Mouse (Mus musculus) ES-E14 (cell line): ENCODE results near the gene Habp2. TPM values are rescaled to one million over a fixed set of nuclear protein-coding genes. Genes with fewer than 3 reads are reported as not detected.

Source experiments
- DNase-seq: peaks from one replicate; pipeline ENCODE4 v3.0.0-alpha.2; 2013; ENCODE audit warnings: low read depth, low spot score
- H3K27ac ChIP-seq: 2 replicates; pipeline ENCODE4 v1.5.1; 2012; ENCODE audit warnings: low read depth, mild to moderate bottlenecking, low read length, moderate library complexity, mixed read lengths; ENCODE audit not compliant: poor library complexity, insufficient read depth, severe bottlenecking
- H3K36me3 ChIP-seq: 2 replicates; pipeline ENCODE4 v1.6.1; 2012; ENCODE audit warnings: mild to moderate bottlenecking, low read length, moderate library complexity, mixed read lengths; ENCODE audit not compliant: control insufficient read depth, poor library complexity, insufficient read depth, severe bottlenecking
- H3K4me1 ChIP-seq, 2 experiments: fragments of 150-350 bp in 1 of 2; sonication (generic) in 1 of 2; 2 replicates each; pipeline ENCODE4 v1.6.1; 2012; ENCODE audit warnings: low read length in 2 of 2, mild to moderate bottlenecking in 1 of 2, mixed read lengths in 1 of 2; ENCODE audit not compliant: control insufficient read depth in 2 of 2, insufficient read depth in 2 of 2, poor library complexity in 1 of 2
- H3K4me3 ChIP-seq, 2 experiments: fragments of 150-350 bp in 1 of 2; sonication (generic) in 1 of 2; 2 replicates each; pipeline ENCODE4 v1.5.1; 2012; ENCODE audit warnings: low read length in 2 of 2, low read depth in 1 of 2, mild to moderate bottlenecking in 1 of 2, mixed read lengths in 1 of 2; ENCODE audit not compliant: insufficient read depth in 1 of 2, poor library complexity in 1 of 2, severe bottlenecking in 1 of 2
- H3K9ac ChIP-seq: 2 replicates; pipeline ENCODE4 v1.6.1; 2012; ENCODE audit warnings: low read depth, mild to moderate bottlenecking, low read length, mixed read lengths; ENCODE audit not compliant: poor library complexity, insufficient read depth, severe bottlenecking
- H3K9me3 ChIP-seq: fragments of 150-350 bp; sonication (generic); 2 replicates; pipeline ENCODE4 v1.6.1; 2012; ENCODE audit warnings: low read depth, mild to moderate bottlenecking, low read length; ENCODE audit not compliant: control insufficient read depth, insufficient read depth
- CHD2 ChIP-seq: IDR thresholded peaks from 2 replicates; pipeline ENCODE4 v1.6.1; 2014; ENCODE audit warnings: mild to moderate bottlenecking, low read depth, low read length, inconsistent platforms
- HCFC1 ChIP-seq: IDR thresholded peaks from 2 replicates; pipeline ENCODE4 v1.6.1; 2012; ENCODE audit warnings: low read length, inconsistent platforms, borderline replicate concordance; ENCODE audit not compliant: insufficient read depth
- MAFK ChIP-seq: IDR thresholded peaks from 2 replicates; pipeline ENCODE4 v1.6.1; 2014; ENCODE audit warnings: mild to moderate bottlenecking, low read depth, low read length, inconsistent platforms; ENCODE audit not compliant: insufficient read depth
- ZC3H11A ChIP-seq: IDR thresholded peaks from 2 replicates; pipeline ENCODE4 v1.6.1; 2012; ENCODE audit warnings: low read depth, mild to moderate bottlenecking, inconsistent platforms, low read length, borderline replicate concordance
- ZNF384 ChIP-seq: IDR thresholded peaks from 2 replicates; pipeline ENCODE4 v1.6.1; 2012; ENCODE audit warnings: low read depth, low read length, inconsistent platforms
- in situ Hi-C, 2 experiments: fragments of 600-800 bp; cut with MboI; formaldehyde crosslinking; loops; one replicate each; pipeline ENCODE4 v1.15.1; 2025; ENCODE audit warnings: low sequenced_read_pairs in 2 of 2, inconsistent platforms in 1 of 2; ENCODE audit not compliant: unreplicated experiment in 2 of 2
- total RNA-seq: library from RNA; depleted of rRNA; stranded (reverse); fragments of 300-350 nt; gene quantifications from 2 replicates; pipeline ENCODE4 v1.2.3, GENCODE M21; 2012

Habp2 gene
- total RNA-seq, 1 experiment: 1.6 TPM

DNA sequence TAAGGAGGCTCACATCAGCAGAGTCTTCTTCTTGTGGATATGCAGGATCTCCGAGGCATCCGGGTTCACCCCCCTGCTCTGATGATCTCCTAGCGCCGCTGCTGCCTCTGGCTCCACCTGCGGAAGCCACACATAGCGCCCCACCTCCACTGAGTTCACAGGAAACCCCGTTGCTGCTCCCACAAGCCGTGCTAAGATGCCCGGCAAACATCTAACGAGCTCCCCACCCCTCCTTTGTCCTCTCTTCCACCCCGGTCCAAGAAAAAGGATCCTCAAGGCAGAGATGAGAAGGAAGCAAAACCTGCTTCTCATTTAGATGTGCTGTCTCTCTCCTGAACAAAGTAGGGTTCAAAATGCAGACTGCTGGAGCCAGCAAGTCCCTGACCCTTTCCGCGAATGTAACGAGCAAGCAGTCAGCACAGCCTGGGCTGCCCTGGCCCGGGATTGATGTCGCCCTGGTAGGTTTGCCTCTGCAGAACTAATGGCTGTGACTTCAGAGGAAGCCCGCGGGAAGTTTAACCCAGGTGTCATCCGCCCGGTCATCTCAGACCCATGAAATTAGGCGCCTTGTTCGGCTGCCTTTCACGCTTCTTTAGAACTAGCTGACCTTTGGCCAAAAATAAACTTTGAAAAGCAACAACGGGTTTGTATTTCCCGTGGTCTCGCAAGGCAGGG lies 33.4 kb downstream of the Habp2 start:
- H3K27ac ChIP-seq: no peak overlapping the region
- in situ Hi-C loops: no loop called here
- H3K9me3 ChIP-seq: no peaks in the 10 kb centered on the region
- DNase-seq: no peak
- no peak overlapping the region for H3K4me3 ChIP-seq
- no peaks in the 10 kb centered on the region for H3K36me3 ChIP-seq
- no peaks in the 10 kb centered on the region; a peak in 1 of 4 replicates for H3K4me1 ChIP-seq
- TF ChIP-seq MAFK (no peak), ZNF384 (no peak), CHD2 (no peak), HCFC1 (no peak), ZC3H11A (no peak)
- peak overlapping the region; percentile 1; the same call in 1 of the 2 replicates for H3K9ac ChIP-seq

DNA sequence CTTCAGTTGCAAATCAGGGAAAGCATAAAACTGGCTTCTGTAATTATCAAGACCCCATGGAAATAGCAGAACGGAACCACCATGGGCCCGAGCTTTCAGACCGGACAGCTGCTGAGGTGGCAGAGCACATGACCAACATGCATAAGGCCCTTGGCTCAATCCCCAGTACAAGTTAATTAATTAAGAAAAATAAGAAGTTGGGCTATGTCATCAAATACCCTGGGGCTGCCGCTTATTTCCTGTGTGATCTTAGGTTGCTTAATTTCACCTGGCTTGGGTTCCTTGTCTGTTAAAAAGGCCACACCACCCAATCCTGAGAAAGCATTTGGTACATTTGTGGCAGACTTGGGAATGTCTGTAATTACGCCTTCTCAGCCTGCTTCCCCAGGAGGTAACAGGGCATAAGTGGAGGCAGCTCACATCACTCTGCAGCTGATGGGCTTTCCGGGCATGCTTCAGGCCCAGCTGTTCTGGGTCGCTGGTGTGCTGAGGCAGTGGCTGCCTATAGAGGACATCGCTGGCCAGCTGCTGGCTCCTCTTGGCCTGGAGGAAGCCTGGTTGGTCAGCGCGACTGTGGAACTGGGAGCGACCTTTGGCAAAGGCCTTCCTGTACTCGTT lies 34.5 kb downstream of the Habp2 start:
- no peak overlapping the region for H3K27ac ChIP-seq
- no peaks in the 10 kb centered on the region; a peak in 1 of 4 replicates for H3K4me1 ChIP-seq
- H3K4me3 ChIP-seq: no peak overlapping the region
- H3K9ac ChIP-seq: no peak overlapping the region
- DNase-seq: no peak
- no peaks in the 10 kb centered on the region for H3K9me3 ChIP-seq
- TF ChIP-seq ZC3H11A (no peak), CHD2 (no peak), MAFK (no peak), ZNF384 (no peak), HCFC1 (no peak)
- in situ Hi-C loops: no loop called here
- H3K36me3 ChIP-seq: no peaks in the 10 kb centered on the region

DNA sequence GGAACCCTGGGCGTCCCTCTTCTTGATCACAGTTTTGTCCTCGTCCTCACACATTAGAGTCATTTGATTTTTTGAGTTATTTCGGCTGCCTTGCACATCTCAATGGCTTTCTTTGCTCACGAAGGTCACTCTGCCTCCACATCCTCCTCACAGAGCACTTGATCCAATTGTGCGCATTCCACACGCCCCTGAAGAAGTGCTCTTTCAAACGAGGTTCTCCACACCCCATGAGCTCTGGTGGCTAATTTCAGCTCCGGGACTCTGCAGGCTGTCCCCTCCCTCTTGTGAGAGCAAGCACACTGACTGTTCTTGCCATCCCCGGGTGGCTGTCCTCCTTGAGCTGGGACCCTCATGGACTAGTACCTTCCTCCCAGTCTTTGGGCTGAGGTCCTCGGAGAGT lies 38.7 kb downstream of the Habp2 start:
- Histone ChIP-seq H3K4me1 (no peaks in the 10 kb centered on the region), H3K9ac (no peak overlapping the region), H3K4me3 (no peak overlapping the region), H3K9me3 (no peaks in the 10 kb centered on the region), H3K36me3 (no peaks in the 10 kb centered on the region), H3K27ac (no peak overlapping the region)
- in situ Hi-C loops: no loop called here
- DNase-seq: no peak
- TF ChIP-seq ZC3H11A (no peak), CHD2 (no peak), ZNF384 (no peak), MAFK (no peak), HCFC1 (no peak)

DNA sequence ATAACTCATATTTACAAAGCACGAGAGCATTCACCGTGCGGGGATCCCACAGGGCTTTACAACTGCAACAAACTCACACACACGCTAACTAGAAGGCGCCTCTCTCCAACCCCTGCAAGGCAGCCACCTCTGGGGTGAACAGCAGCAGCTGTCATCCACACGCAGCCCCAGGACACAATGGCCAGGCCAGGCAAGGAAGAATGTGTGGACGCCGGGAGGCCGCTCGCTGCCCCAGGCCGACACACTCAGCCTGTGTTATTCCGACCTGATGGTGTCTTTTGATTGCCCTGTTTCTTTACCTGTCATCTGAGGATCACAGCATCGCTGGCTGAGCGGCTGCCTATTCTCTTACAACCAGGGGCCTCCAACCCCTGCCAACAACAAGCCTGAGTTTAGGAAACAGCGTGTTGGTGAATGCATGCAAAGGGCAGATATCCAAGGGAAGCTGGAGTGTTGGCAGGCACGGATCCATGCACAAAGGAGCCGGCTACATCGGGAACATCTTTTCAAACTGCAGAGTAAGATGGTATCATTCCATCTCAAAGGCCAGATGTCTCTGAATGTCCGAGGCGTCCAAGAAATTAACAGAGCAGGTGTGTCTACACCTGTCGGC lies 39.4 kb downstream of the Habp2 start:
- Histone ChIP-seq H3K4me1 (no peaks in the 10 kb centered on the region), H3K27ac (no peak overlapping the region), H3K36me3 (no peaks in the 10 kb centered on the region), H3K9me3 (no peaks in the 10 kb centered on the region), H3K4me3 (no peak overlapping the region), H3K9ac (no peak overlapping the region)
- in situ Hi-C loops: no loop called here
- DNase-seq: no peak
- TF ChIP-seq ZC3H11A: no peak
- TF ChIP-seq ZNF384: no peak
- TF ChIP-seq CHD2: no peak
- TF ChIP-seq HCFC1: no peak
- TF ChIP-seq MAFK: no peak
